Mouse (Mus musculus) layer of hippocampus, postnatal 25 days (tissue): ENCODE measurements around the gene Actg2. TPM values are rescaled to one million over a fixed set of nuclear protein-coding genes. Genes with fewer than 3 reads are reported as not detected.
"Not testable (repeated sequence)": the region's sequence is repeated elsewhere in the genome, so short reads cannot be mapped to it uniquely, and the experiment has no call there.

Experiments used
- DNase-seq, 2 experiments: peaks; one replicate each; pipeline ENCODE4 v3.0.0; 2022; ENCODE audit warnings: mixed read lengths in 2 of 2, low spot score in 1 of 2; ENCODE audit errors: extremely low spot score in 1 of 2
- total RNA-seq, 2 experiments: library from RNA; stranded (reverse); gene quantifications; 2 replicates each; pipeline ENCODE4 v1.2.3; 2021

Actg2 gene
- not detected for total RNA-seq

- DNase-seq = no peak
Observed at GRCm38 (mm10) chr6:83536028-83536794, at the start of gene Actg2. Gene Actg2 (minus strand): TSS chr6:83536265.

GRCm38 (mm10) chr6:83585328-83585727 lies 49.3 kb upstream of the Actg2 start:
- DNase-seq = not testable (repeated sequence)

GRCm38 (mm10) chr6:83583591-83583990 lies 47.5 kb upstream of the Actg2 start:
- DNase-seq = no peak

GRCm38 (mm10) chr6:83582938-83583270 lies 46.8 kb upstream of the Actg2 start:
- peak; percentile 19 to 33 for DNase-seq

GRCm38 (mm10) chr6:83582135-83582937 lies 46.3 kb upstream of the Actg2 start:
- no peak for DNase-seq

GRCm38 (mm10) chr6:83577534-83577933 lies 41.5 kb upstream of the Actg2 start:
- no peak for DNase-seq

- no peak for DNase-seq
Observed at GRCm38 (mm10) chr6:83575609-83576008, 39.5 kb upstream of the Actg2 start.

GRCm38 (mm10) chr6:83572671-83573070 lies 36.6 kb upstream of the Actg2 start, which contains the start of gene Stambp:
Gene Stambp (minus strand): TSS chr6:83572729.
- no peak for DNase-seq

- peak; percentile 71 to 75 for DNase-seq
Observed at GRCm38 (mm10) chr6:83571840-83572667, 36.0 kb upstream of the Actg2 start.

- DNase-seq = no peak
Observed at GRCm38 (mm10) chr6:83568901-83569862, 33.1 kb upstream of the Actg2 start.

- DNase-seq = no peak
Observed at GRCm38 (mm10) chr6:83555972-83556371, 19.9 kb upstream of the Actg2 start.

- DNase-seq = no peak
Observed at GRCm38 (mm10) chr6:83548346-83548745, 12.3 kb upstream of the Actg2 start.

- no peak for DNase-seq
Observed at GRCm38 (mm10) chr6:83545778-83546177, 9.7 kb upstream of the Actg2 start.

GRCm38 (mm10) chr6:83541756-83542456 lies 5.8 kb upstream of the Actg2 start:
- DNase-seq = no peak

- DNase-seq = peak in 1 of 2 experiments; percentile 16
Observed at GRCm38 (mm10) chr6:83540017-83540416, 4.0 kb upstream of the Actg2 start.

GRCm38 (mm10) chr6:83536795-83537059 lies 662 bp upstream of the Actg2 start:
- DNase-seq = no peak

GRCm38 (mm10) chr6:83532608-83533007 lies 3.5 kb downstream of the Actg2 start:
- no peak for DNase-seq

- no peak for DNase-seq
Observed at GRCm38 (mm10) chr6:83523194-83523593, 12.9 kb downstream of the Actg2 start.

- no peak for DNase-seq
Observed at GRCm38 (mm10) chr6:83521784-83522183, 14.3 kb downstream of the Actg2 start.
